Mouse (Mus musculus) E14TG2a.4 (cell line): ENCODE data around the gene Fbxo22.

ENCODE experiments used
- CTCF ChIP-seq: conservative IDR thresholded peaks from 2 replicates; pipeline ENCODE4 v1.5.1; 2014; ENCODE audit warnings: low read length
- POU5F1 ChIP-seq: IDR thresholded peaks from 2 replicates; pipeline ENCODE4 v1.6.1; 2014; ENCODE audit warnings: low read length, borderline replicate concordance

- TF ChIP-seq CTCF: no peak
- TF ChIP-seq POU5F1: no peak
Measured at GRCm38 (mm10) chr9:55246918-55247317, 38.2 kb downstream of the Fbxo22 start.
